Mouse (Mus musculus): ENCODE measurements around the gene Pyroxd2.

Gene Pyroxd2

GRCm38 (mm10) chr19:42745869-42746224 is 6.7 kb downstream of the Pyroxd2 start:
- no peak for DNase-seq (ENCODE audit: low spot score in 2 of 2)

- no peak for DNase-seq (ENCODE audit: low spot score in 2 of 2)
These were observed 7.3 kb downstream of the Pyroxd2 start for GRCm38 (mm10) chr19:42745084-42745868.

- DNase-seq (ENCODE audit: low spot score in 2 of 2) = peak; percentile 41 to 48
These were observed 8.4 kb downstream of the Pyroxd2 start for GRCm38 (mm10) chr19:42744162-42744586.

- no peak for DNase-seq (ENCODE audit: low spot score in 2 of 2)
These were observed 9.3 kb downstream of the Pyroxd2 start for GRCm38 (mm10) chr19:42743261-42743660.

- no peak for DNase-seq (ENCODE audit: low spot score in 2 of 2)
These were observed 10.7 kb downstream of the Pyroxd2 start for GRCm38 (mm10) chr19:42741884-42742283.

- DNase-seq (ENCODE audit: low spot score in 2 of 2) = no peak
These were observed 12.2 kb downstream of the Pyroxd2 start for GRCm38 (mm10) chr19:42740163-42740899.

- no peak for DNase-seq (ENCODE audit: low spot score in 2 of 2)
These were observed 12.8 kb downstream of the Pyroxd2 start for GRCm38 (mm10) chr19:42739734-42740133.

GRCm38 (mm10) chr19:42737753-42738152 is 14.8 kb downstream of the Pyroxd2 start:
- DNase-seq (ENCODE audit: low spot score in 2 of 2) = no peak

- DNase-seq (ENCODE audit: low spot score in 2 of 2) = no peak
These were observed 17.6 kb downstream of the Pyroxd2 start for GRCm38 (mm10) chr19:42734982-42735381.

- no peak for DNase-seq (ENCODE audit: low spot score in 2 of 2)
These were observed 25.2 kb downstream of the Pyroxd2 start for GRCm38 (mm10) chr19:42727424-42727823.

GRCm38 (mm10) chr19:42726766-42727165 is 25.8 kb downstream of the Pyroxd2 start:
- no peak for DNase-seq (ENCODE audit: low spot score in 2 of 2)

- no peak for DNase-seq (ENCODE audit: low spot score in 2 of 2)
These were observed 26.6 kb downstream of the Pyroxd2 start for GRCm38 (mm10) chr19:42725973-42726350.

GRCm38 (mm10) chr19:42725056-42725972 is 27.3 kb downstream of the Pyroxd2 start:
- no peak for DNase-seq (ENCODE audit: low spot score in 2 of 2)

GRCm38 (mm10) chr19:42723302-42723701 is 29.3 kb downstream of the Pyroxd2 start:
- no peak for DNase-seq (ENCODE audit: low spot score in 2 of 2)

GRCm38 (mm10) chr19:42722500-42722899 is 30.1 kb downstream of the Pyroxd2 start:
- DNase-seq (ENCODE audit: low spot score in 2 of 2) = no peak

GRCm38 (mm10) chr19:42718101-42718500 is 34.5 kb downstream of the Pyroxd2 start:
- no peak for DNase-seq (ENCODE audit: low spot score in 2 of 2)

GRCm38 (mm10) chr19:42717668-42718067 is 34.9 kb downstream of the Pyroxd2 start:
- no peak for DNase-seq (ENCODE audit: low spot score in 2 of 2)

- no peak for DNase-seq (ENCODE audit: low spot score in 2 of 2)
These were observed 36.1 kb downstream of the Pyroxd2 start for GRCm38 (mm10) chr19:42716507-42716906.

- DNase-seq (ENCODE audit: low spot score in 2 of 2) = no peak
These were observed 38.8 kb downstream of the Pyroxd2 start for GRCm38 (mm10) chr19:42713770-42714169.

GRCm38 (mm10) chr19:42699426-42699825 is 53.1 kb downstream of the Pyroxd2 start:
- DNase-seq (ENCODE audit: low spot score in 2 of 2) = no peak

- no peak for DNase-seq (ENCODE audit: low spot score in 2 of 2)
These were observed 54.0 kb downstream of the Pyroxd2 start for GRCm38 (mm10) chr19:42698576-42698975.

- no peak for DNase-seq (ENCODE audit: low spot score in 2 of 2)
These were observed 55.2 kb downstream of the Pyroxd2 start for GRCm38 (mm10) chr19:42697336-42697735.
